Mouse (Mus musculus): ENCODE measurements around the gene Ids. TPM values are rescaled to one million over a fixed set of nuclear protein-coding genes. Genes with fewer than 3 reads are reported as not detected.
"Not testable (repeated sequence)": the region's sequence is repeated elsewhere in the genome, so short reads cannot be mapped to it uniquely, and the experiment has no call there.

The Ids gene
- polyA plus RNA-seq (2014; fragmentation: Nextera tagmentation; extraction: Ambion mirVana), result 3.0 and 3.8 TPM in 2 replicates

- H3K4me3 ChIP-seq (ENCODE audit: low read depth, low read length), result peak within 1 kb of the TSS; percentile 47
- WGBS, result 15% methylated on average over 42 of the region's 45 CpGs
- ATAC-seq (replicated peaks; ENCODE audit: insufficient number of reproducible peaks, low FRiP score, low TSS enrichment, low read depth), result peak; percentile 89
- peak within 1 kb of the TSS; percentile 55 for H3K9ac ChIP-seq (replicated peaks; ENCODE audit: low read length)
- peak; percentile 87 for DNase-seq (ENCODE audit: low spot score)
- no peaks in the 10 kb centered on the region for H3K27me3 ChIP-seq (ENCODE audit: control insufficient read depth, insufficient read depth, low read length)
- H3K27ac ChIP-seq (replicated peaks; ENCODE audit: low read depth, low read length), result no peak within 1 kb of the TSS
- no peaks in the 10 kb centered on the region for H3K4me1 ChIP-seq (ENCODE audit: control insufficient read depth, insufficient read depth, low read length)
- H3K4me2 ChIP-seq (ENCODE audit: low read depth, low read length), result peak within 1 kb of the TSS; percentile 30
- no peaks in the 10 kb centered on the region for H3K9me3 ChIP-seq (replicated peaks; ENCODE audit: control insufficient read depth, low read length)
- no peaks in the 10 kb centered on the region for H3K36me3 ChIP-seq (replicated peaks; ENCODE audit: control insufficient read depth, insufficient read depth, low read depth, low read length)
Measured at GRCm38 (mm10) chrX:70364661-70365613, at the start of gene Ids. TSS of gene Ids (minus strand) at chrX:70365084.

- H3K27ac ChIP-seq (replicated peaks; ENCODE audit: low read depth, low read length); ATAC-seq (replicated peaks; ENCODE audit: insufficient number of reproducible peaks, low FRiP score, low TSS enrichment, low read depth); DNase-seq (ENCODE audit: low spot score); H3K36me3 ChIP-seq (replicated peaks; ENCODE audit: control insufficient read depth, insufficient read depth, low read depth, low read length); H3K9ac ChIP-seq (replicated peaks; ENCODE audit: low read length); H3K4me1 ChIP-seq (ENCODE audit: control insufficient read depth, insufficient read depth, low read length); H3K27me3 ChIP-seq (ENCODE audit: control insufficient read depth, insufficient read depth, low read length); H3K9me3 ChIP-seq (replicated peaks; ENCODE audit: control insufficient read depth, low read length); H3K4me2 ChIP-seq (ENCODE audit: low read depth, low read length); H3K4me3 ChIP-seq (ENCODE audit: low read depth, low read length): not testable (repeated sequence)
Measured at GRCm38 (mm10) chrX:70392636-70393035, 27.8 kb upstream of the Ids start.

GRCm38 (mm10) chrX:70385962-70386351 is 21.1 kb upstream of the Ids start:
- WGBS, result 11% methylated on average over 11 of the region's 11 CpGs
- peak; percentile 8 for DNase-seq (ENCODE audit: low spot score)
- Histone ChIP-seq H3K9ac (replicated peaks; ENCODE audit: low read length) (peak overlapping the region; percentile 65), H3K9me3 (replicated peaks; ENCODE audit: control insufficient read depth, low read length) (no peaks in the 10 kb centered on the region), H3K4me1 (ENCODE audit: control insufficient read depth, insufficient read depth, low read length) (no peaks in the 10 kb centered on the region), H3K27me3 (ENCODE audit: control insufficient read depth, insufficient read depth, low read length) (no peaks in the 10 kb centered on the region), H3K4me3 (ENCODE audit: low read depth, low read length) (peak overlapping the region; percentile 51), H3K4me2 (ENCODE audit: low read depth, low read length) (peak overlapping the region; percentile 42), H3K36me3 (replicated peaks; ENCODE audit: control insufficient read depth, insufficient read depth, low read depth, low read length) (no peaks in the 10 kb centered on the region), H3K27ac (replicated peaks; ENCODE audit: low read depth, low read length) (no peak overlapping the region)
- ATAC-seq (replicated peaks; ENCODE audit: insufficient number of reproducible peaks, low FRiP score, low TSS enrichment, low read depth), result peak; percentile 58; the same call in 1 of the 2 replicates

GRCm38 (mm10) chrX:70385276-70385961 is 20.5 kb upstream of the Ids start, which contains the start of gene 1110012L19Rik:
TSS of gene 1110012L19Rik (plus strand) at chrX:70385877.
- Histone ChIP-seq H3K27me3 (ENCODE audit: control insufficient read depth, insufficient read depth, low read length) (no peaks in the 10 kb centered on the region), H3K4me2 (ENCODE audit: low read depth, low read length) (peak within 1 kb of the TSS; percentile 42), H3K4me3 (ENCODE audit: low read depth, low read length) (peak within 1 kb of the TSS; percentile 51), H3K9me3 (replicated peaks; ENCODE audit: control insufficient read depth, low read length) (no peaks in the 10 kb centered on the region), H3K4me1 (ENCODE audit: control insufficient read depth, insufficient read depth, low read length) (no peaks in the 10 kb centered on the region), H3K36me3 (replicated peaks; ENCODE audit: control insufficient read depth, insufficient read depth, low read depth, low read length) (no peaks in the 10 kb centered on the region), H3K27ac (replicated peaks; ENCODE audit: low read depth, low read length) (no peak within 1 kb of the TSS), H3K9ac (replicated peaks; ENCODE audit: low read length) (peak within 1 kb of the TSS; percentile 65)
- DNase-seq (ENCODE audit: low spot score), result peak; percentile 85
- ATAC-seq (replicated peaks; ENCODE audit: insufficient number of reproducible peaks, low FRiP score, low TSS enrichment, low read depth), result peak; percentile 94
- 16% methylated on average over 22 of the region's 22 CpGs for WGBS

- peak; percentile 34; the same call in 1 of the 2 replicates for ATAC-seq (replicated peaks; ENCODE audit: insufficient number of reproducible peaks, low FRiP score, low TSS enrichment, low read depth)
Measured at GRCm38 (mm10) chrX:70384917-70385275, 20.0 kb upstream of the Ids start.

GRCm38 (mm10) chrX:70374469-70375110 is 9.7 kb upstream of the Ids start:
- H3K9me3 ChIP-seq (replicated peaks; ENCODE audit: control insufficient read depth, low read length); H3K36me3 ChIP-seq (replicated peaks; ENCODE audit: control insufficient read depth, insufficient read depth, low read depth, low read length): not testable (repeated sequence)

More at GRCm38 (mm10) chrX:70384917-70385275, 20.0 kb upstream of the Ids start:
- no peaks in the 10 kb centered on the region for H3K9me3 ChIP-seq (replicated peaks; ENCODE audit: control insufficient read depth, low read length)
- no peak overlapping the region; the same call in 1 of the 2 replicates for H3K9ac ChIP-seq (replicated peaks; ENCODE audit: low read length)
- H3K4me2 ChIP-seq (ENCODE audit: low read depth, low read length), result peak overlapping the region; percentile 23
- whole genome bisulfite sequencing, result 60% methylated on average over 3 of the region's 3 CpGs
- no peak for DNase-seq (ENCODE audit: low spot score)
- H3K36me3 ChIP-seq (replicated peaks; ENCODE audit: control insufficient read depth, insufficient read depth, low read depth, low read length), result no peaks in the 10 kb centered on the region
- no peak overlapping the region for H3K27ac ChIP-seq (replicated peaks; ENCODE audit: low read depth, low read length)
- peak overlapping the region; percentile 51 for H3K4me3 ChIP-seq (ENCODE audit: low read depth, low read length)
- no peaks in the 10 kb centered on the region for H3K4me1 ChIP-seq (ENCODE audit: control insufficient read depth, insufficient read depth, low read length)
- no peaks in the 10 kb centered on the region for H3K27me3 ChIP-seq (ENCODE audit: control insufficient read depth, insufficient read depth, low read length)

GRCm38 (mm10) chrX:70369758-70370157 is 4.9 kb upstream of the Ids start:
- not testable (repeated sequence) for H3K4me2 ChIP-seq (ENCODE audit: low read depth, low read length); H3K9me3 ChIP-seq (replicated peaks; ENCODE audit: control insufficient read depth, low read length); H3K4me3 ChIP-seq (ENCODE audit: low read depth, low read length); H3K9ac ChIP-seq (replicated peaks; ENCODE audit: low read length); H3K4me1 ChIP-seq (ENCODE audit: control insufficient read depth, insufficient read depth, low read length); DNase-seq (ENCODE audit: low spot score); H3K27ac ChIP-seq (replicated peaks; ENCODE audit: low read depth, low read length); H3K36me3 ChIP-seq (replicated peaks; ENCODE audit: control insufficient read depth, insufficient read depth, low read depth, low read length); ATAC-seq (replicated peaks; ENCODE audit: insufficient number of reproducible peaks, low FRiP score, low TSS enrichment, low read depth); H3K27me3 ChIP-seq (ENCODE audit: control insufficient read depth, insufficient read depth, low read length)
- 57% methylated on average over 1 of the region's 6 CpGs for WGBS

More at GRCm38 (mm10) chrX:70374469-70375110, 9.7 kb upstream of the Ids start:
- not testable (repeated sequence) for ATAC-seq (replicated peaks; ENCODE audit: insufficient number of reproducible peaks, low FRiP score, low TSS enrichment, low read depth); H3K27ac ChIP-seq (replicated peaks; ENCODE audit: low read depth, low read length); H3K27me3 ChIP-seq (ENCODE audit: control insufficient read depth, insufficient read depth, low read length); H3K4me2 ChIP-seq (ENCODE audit: low read depth, low read length); H3K4me1 ChIP-seq (ENCODE audit: control insufficient read depth, insufficient read depth, low read length); H3K4me3 ChIP-seq (ENCODE audit: low read depth, low read length); H3K9ac ChIP-seq (replicated peaks; ENCODE audit: low read length); DNase-seq (ENCODE audit: low spot score)
- 60% methylated on average over 4 of the region's 6 CpGs for WGBS

All from embryonic facial prominence, embryonic 11.5 days (tissue).